Mouse (Mus musculus): ENCODE measurements around the gene Wdr63. TPM values are rescaled to one million over a fixed set of nuclear protein-coding genes. Genes with fewer than 3 reads are reported as not detected.

Gene Wdr63
- polyA plus RNA-seq (2015; fragmentation: Nextera tagmentation; extraction: Ambion mirVana): not detected in 2 replicates

GRCm38 (mm10) chr3:146107921-146108571 is at the start of gene Wdr63:
Gene Wdr63 (minus strand): TSS chr3:146108130.

GRCm38 (mm10) chr3:146149156-146150057 is 41.5 kb upstream of the Wdr63 start, which contains the start of gene Mcoln2:
Gene Mcoln2 (plus strand): TSS chr3:146149833.

GRCm38 (mm10) chr3:146117258-146117996 is 9.5 kb upstream of the Wdr63 start, which contains the start of gene Mcoln3:
Gene Mcoln3 (plus strand): TSS chr3:146117450.

Other genes with a start within 250 kb of the Wdr63 start
- gene Bcl10, start 185.3 kb downstream of the Wdr63 start, polyA plus RNA-seq (2015; fragmentation: Nextera tagmentation; extraction: Ambion mirVana): 33.7 and 39.4 TPM in 2 replicates
- gene 2410004B18Rik, start 170.1 kb downstream of the Wdr63 start, polyA plus RNA-seq (2015; fragmentation: Nextera tagmentation; extraction: Ambion mirVana): 24.0 and 32.8 TPM in 2 replicates
- 0.85 and 1.1 TPM in 2 replicates for gene Syde2, start 120.3 kb downstream of the Wdr63 start, polyA plus RNA-seq (2015; fragmentation: Nextera tagmentation; extraction: Ambion mirVana)
- gene Mcoln3, start 9.3 kb upstream of the Wdr63 start, polyA plus RNA-seq (2015; fragmentation: Nextera tagmentation; extraction: Ambion mirVana): 0.26 and 0.49 TPM in 2 replicates
- 0.97 and 1.2 TPM in 2 replicates for gene Mcoln2, start 41.7 kb upstream of the Wdr63 start, polyA plus RNA-seq (2015; fragmentation: Nextera tagmentation; extraction: Ambion mirVana)
- 0.45 and 0.77 TPM in 2 replicates for gene Lpar3, start 112.8 kb upstream of the Wdr63 start, polyA plus RNA-seq (2015; fragmentation: Nextera tagmentation; extraction: Ambion mirVana)